Mouse (Mus musculus) liver, adult 2 months (tissue): ENCODE measurements around the gene Dpysl5.

Source experiments
- CTCF ChIP-seq: fragments of 200-500 bp; IDR thresholded peaks from 2 replicates; pipeline ENCODE4 v1.5.1; 2011; ENCODE audit warnings: low read depth, low read length, control low read depth
- POLR2A ChIP-seq: fragments of 200-500 bp; IDR thresholded peaks from 2 replicates; pipeline ENCODE4 v1.6.1; 2011; ENCODE audit warnings: low read length, control low read depth; ENCODE audit not compliant: insufficient read depth; ENCODE audit errors: extremely low read depth

DNA sequence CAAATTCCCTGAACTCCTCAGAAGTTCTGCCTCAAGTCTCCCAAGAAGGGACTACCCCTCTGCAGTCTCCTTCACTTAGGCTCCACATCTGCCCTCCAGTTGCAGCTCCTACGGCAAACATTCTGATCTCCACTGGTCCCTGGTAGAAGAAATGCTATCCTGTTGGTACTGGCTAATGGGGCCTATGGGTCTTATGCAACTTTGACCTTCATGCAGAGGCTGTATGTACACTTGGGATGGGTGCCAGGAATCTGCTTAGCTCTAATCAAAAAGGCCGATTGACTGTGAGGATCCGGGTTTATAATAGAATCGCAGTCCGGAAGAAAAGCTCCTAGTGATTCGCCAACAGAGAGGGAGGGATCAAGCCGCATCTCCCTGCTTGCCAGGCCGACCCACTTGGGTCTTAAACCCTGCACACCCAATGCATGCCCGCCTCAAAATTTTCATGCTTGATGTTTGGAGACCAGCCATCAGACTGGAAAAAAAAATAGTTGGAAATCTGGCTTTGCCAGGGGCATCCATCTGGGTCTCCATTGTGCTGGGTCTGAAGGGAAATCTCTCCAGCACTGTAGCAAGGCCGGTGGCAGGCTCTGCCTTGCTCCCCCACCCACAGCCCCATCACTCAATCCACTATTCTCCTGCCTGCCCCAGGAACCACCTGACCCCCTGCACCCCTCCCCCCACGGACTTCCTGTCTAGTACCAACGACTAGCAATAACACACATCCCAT, 38.4 kb downstream of the Dpysl5 start:
- TF ChIP-seq POLR2A (no peak), CTCF (no peak)
